Mouse (Mus musculus) C2C12 (cell line): ENCODE results near the gene Zfp771.

ENCODE experiments used
- CTCF ChIP-seq: IDR thresholded peaks from one replicate; pipeline ENCODE4 v1.5.1; 2011; ENCODE audit not compliant: control insufficient read depth, insufficient read depth, insufficient read length
- MYOD1 ChIP-seq: IDR thresholded peaks from one replicate; pipeline ENCODE4 v1.6.1; 2011; ENCODE audit warnings: low read depth; ENCODE audit not compliant: control insufficient read depth, insufficient read length
- MYOG ChIP-seq: IDR thresholded peaks from one replicate; pipeline ENCODE4 v1.6.1; 2011; ENCODE audit not compliant: control insufficient read depth, insufficient read length; ENCODE audit errors: extremely low read depth
- USF1 ChIP-seq: IDR thresholded peaks from one replicate; pipeline ENCODE4 v1.6.1; 2011; ENCODE audit warnings: low read depth, mild to moderate bottlenecking, control low read depth, moderate library complexity

GRCm38 (mm10) chr7:127273118-127273923 is 29.2 kb downstream of the Zfp771 start:
- no peak for TF ChIP-seq CTCF
- no peak for TF ChIP-seq MYOD1
- no peak for TF ChIP-seq USF1
- TF ChIP-seq MYOG, result no peak
